Mouse (Mus musculus) gastrocnemius, adult 8-10 months (tissue): ENCODE measurements at regions not wholly inside any gene's neighbourhood (a gene's known extent, or its start where the extent isn't known, plus 50 kb on each side); places are given as distances from the start of the nearest gene placed in this dataset.

Experiments used
- DNase-seq, 2 experiments: peaks; one replicate each; pipeline ENCODE4 v3.0.0; 2022; ENCODE audit warnings: low spot score in 2 of 2

GRCm38 (mm10) chr7:72501431-72501830 is 195.0 kb upstream of the Mctp2 start:
- no peak for DNase-seq

GRCm38 (mm10) chr7:72503756-72504155 is 197.3 kb upstream of the Mctp2 start:
- DNase-seq = no peak

DNA sequence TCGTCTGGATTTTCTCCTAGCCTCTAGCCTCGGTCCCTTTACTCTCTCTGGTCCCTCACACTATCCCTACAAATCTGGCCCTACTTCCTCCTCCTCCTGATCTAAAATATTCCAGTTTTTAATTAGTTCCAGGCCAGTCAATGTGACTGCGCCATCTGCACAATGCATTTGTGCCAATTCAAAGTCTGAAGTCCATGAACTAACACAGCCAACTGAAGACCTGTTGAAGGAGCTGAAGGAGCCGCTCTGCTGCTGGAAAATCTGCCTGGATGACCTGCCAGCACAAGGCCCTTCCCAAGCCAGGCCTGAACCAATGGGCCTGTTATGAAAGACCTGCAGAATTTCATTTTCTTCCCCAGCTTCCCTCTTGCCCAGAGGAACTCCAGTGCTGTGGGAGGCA is 197.9 kb upstream of the Mctp2 start:
- peak in 1 of 2 experiments; percentile 38 for DNase-seq

DNA sequence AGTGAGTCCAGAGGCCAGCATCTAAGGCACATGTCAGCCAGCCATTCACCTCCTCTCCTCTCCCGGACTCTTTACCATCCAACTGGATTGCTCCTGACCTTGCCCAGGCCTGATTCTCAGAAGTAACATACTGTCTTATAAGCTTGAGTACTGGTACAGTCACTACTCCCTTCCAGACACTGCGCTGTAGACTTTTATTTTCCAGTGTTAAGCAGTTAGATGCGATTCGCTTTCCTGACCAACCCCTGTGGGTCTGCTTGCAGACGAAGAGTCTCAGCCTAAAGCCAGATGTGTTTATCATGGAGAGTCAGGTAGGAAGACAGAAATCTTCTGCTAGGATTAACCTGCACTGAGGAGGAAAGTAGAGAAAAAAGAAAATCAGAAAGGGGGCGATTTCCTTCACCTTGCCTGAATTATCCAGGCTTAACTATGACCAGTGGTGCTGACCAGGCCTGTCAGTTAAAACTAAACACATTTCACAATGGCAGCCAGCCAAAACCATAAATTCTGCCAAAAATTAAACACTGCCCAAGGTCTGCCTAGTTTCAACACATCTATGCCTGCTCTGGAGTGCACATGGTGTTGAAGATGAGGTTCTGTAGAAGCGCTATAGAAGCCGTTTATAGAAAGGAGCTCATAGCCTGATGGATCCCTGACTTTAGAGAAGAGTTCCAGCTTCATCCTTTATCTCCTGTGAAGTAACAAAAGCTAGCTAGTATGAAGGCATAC is 199.5 kb upstream of the Mctp2 start:
- DNase-seq = no peak

- no peak for DNase-seq
These were observed 201.5 kb upstream of the Mctp2 start for GRCm38 (mm10) chr7:72507946-72508345.

GRCm38 (mm10) chr7:72510116-72510515 is 203.7 kb upstream of the Mctp2 start:
- DNase-seq = no peak

GRCm38 (mm10) chr7:72513446-72513845 is 207.0 kb upstream of the Mctp2 start:
- DNase-seq = no peak

- no peak for DNase-seq
These were observed 208.4 kb upstream of the Mctp2 start for GRCm38 (mm10) chr7:72514851-72515250.

DNA sequence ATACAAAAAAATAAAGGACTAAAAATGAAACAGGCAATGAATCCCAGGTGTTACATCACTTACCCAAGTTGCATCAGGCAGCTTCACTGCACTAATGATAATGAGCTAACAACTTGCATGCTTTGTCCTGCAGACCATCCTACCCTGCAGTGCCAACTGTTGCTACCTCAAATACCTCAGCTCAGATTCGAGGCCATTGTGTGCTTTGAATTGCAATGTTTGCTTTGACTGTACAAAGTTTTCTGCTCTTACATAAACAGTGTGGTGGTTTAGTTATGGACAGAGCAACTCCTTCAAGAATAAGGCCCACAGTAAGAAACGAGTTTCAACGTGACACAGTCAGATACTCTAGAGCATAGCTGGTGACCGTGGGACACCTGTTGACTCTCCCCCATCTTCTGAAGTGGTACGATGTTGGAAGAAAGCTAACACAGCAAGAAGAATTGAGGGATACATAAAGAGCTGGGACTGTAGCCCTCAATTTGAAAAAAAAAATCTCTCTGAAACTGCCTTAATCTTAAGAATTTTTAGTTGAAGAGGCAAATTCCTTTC is 212.1 kb upstream of the Mctp2 start:
- no peak for DNase-seq

DNA sequence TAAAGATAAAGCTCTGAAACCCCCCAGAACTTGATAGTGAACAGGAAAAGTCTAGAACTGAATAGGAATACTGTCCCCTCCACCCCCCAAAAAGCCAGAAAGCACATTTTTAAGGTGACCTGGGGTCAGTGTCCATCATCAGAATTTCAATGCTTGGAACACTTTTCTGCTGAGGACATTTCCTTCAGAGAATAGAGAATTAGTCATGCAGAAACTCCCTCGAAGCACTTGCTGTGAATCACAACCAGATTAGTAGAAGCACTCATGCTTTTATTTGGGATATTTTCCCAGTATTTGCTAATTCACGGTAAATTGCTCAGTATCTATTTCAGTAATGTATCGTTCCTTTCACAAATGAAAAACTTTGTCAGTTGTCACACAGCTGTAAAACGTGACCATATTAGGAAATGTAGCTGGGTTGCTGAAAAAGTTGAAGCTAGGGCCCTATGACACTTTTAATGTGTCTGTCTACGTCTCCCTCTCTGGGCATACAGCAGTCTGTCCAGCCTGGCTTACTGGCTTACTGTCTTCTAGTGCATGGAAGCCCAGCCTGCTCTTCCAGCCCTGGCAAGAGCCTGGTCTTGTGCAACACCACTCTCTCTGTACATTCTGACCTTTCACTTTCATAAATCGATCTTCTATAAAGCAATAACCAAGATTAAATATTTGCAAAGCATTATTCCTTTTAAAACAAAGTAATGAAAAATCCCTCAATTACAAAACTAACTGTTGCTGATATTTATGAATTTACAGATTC is 213.1 kb upstream of the Mctp2 start:
- no peak for DNase-seq

DNA sequence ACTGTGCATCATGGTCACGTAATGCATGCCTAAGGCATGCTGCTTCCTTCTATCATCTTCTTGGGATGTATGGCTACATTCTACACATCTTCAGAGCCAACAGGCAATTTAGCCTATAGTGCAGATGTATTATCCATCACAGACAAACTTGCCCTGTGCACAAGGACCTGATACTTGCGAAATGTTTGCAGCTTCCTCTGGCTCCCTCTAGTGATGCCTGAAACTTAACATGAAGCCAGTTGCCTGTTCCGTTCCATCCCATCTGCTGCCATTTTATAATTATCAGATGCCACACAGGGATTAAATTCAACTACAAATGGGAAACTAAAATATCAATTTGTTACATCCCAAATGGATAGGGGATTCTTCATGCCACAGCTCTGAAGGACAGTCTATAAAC is 222.5 kb upstream of the Mctp2 start:
- no peak for DNase-seq

GRCm38 (mm10) chr7:72538288-72538687 is 231.9 kb upstream of the Mctp2 start:
- no peak for DNase-seq

GRCm38 (mm10) chr7:72539915-72540314 is 233.5 kb upstream of the Mctp2 start:
- DNase-seq = no peak

DNA sequence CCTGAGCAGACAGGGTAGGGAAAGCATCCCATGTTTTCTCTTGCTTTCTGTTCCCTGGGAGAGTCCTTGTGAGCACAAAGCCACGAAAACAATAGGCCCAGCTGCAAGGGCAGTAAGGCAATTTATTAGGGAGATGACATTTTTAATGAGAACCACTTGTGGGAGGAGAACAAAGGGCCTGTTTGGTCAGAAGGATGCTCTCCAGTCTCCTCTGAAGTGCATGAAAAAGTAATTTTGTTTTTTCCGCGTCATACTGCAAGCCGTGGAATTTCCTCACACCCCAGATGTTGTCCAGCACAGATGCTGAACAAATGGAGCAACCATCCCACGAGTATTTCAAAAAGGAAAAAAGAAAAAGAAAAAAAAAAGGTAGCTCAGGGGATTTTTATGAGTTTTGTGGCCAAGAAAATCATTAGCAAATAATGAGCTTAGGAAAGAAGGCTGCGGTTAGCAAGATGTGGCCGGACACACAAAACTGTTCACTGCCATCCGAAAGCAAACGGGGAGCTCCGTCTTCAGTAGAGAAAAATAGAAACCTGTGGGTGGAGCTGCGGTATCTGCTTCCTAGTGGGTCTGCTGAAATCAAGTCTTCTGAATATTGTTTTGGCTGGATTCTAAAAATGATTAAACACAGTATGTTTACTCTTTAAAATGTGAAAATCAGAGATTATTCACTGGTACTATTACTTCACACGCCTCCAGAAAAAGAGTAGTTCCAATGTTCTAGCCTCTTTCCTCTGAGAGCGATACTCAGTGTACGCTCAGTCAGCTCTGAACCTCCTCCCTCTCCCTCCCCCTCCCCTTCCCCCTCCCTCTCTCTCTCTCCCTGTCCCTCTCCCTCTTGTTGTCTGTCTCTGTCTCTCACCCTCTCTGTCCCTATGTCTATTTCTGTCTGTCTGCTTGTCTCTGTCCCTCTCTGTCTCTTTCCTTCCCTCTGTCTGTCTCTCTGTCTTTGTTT is 235.4 kb upstream of the Mctp2 start:
- DNase-seq = peak; percentile 19 to 36

DNA sequence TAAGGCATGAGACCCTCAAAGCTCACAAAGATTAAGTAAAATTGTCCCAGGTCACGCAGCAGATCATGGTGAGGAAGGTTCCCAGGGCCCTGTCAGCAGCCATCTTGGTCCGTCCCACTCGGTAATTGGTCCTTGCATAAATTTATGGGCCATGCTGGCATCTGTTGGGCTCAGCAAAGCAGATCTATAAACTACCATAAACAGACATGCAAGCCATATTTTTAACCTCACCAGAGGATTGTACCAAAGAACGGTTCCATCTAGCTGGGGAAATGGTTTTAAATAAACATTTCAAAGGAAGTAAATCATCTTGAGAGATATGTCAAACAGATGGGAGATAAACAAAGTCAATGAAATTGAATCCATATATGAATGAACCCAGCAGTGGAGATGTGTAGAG is 237.1 kb upstream of the Mctp2 start:
- no peak for DNase-seq

GRCm38 (mm10) chr7:72543946-72544345 is 237.5 kb upstream of the Mctp2 start:
- no peak for DNase-seq

DNA sequence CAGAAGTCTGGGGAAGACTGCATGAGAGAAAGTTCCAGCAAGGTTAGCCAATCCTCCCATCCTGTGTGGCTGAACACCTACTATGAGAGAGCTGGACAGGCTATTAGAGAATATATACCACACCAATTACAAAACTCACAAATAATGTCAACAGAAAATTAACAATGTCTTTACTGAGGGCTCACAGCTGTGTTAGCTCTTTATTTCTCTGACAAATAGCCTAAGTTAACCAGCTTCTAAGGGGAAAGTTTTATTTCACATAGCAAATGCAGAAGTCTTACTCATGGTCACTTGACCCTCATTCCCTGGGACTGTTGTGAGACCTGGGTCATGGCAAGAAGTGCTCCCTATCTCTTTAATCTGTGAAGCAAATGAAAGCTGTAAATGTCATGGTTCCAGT is 261.0 kb upstream of the Mctp2 start:
- DNase-seq = no peak

- DNase-seq = no peak
These were observed 262.8 kb upstream of the Mctp2 start for GRCm38 (mm10) chr7:72569177-72569576.

DNA sequence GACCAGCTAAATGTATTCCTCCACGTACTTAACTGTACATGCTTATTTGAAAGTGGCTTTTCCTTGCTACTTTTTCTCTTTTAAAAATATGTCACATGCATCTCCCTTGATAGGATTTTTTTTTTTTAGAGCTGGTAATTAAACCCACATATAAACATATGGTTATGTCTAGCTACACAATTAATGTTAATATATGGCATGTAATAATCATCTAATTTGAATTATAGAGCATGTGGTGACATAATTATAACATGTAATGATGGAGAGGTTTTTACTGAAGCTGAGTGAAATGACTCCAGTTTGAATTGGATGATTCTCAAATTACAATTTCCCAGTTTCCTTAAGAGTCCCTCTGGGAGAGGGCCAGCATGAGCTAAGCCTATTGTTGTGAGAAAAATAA is 267.9 kb upstream of the Mctp2 start:
- DNase-seq = no peak

DNA sequence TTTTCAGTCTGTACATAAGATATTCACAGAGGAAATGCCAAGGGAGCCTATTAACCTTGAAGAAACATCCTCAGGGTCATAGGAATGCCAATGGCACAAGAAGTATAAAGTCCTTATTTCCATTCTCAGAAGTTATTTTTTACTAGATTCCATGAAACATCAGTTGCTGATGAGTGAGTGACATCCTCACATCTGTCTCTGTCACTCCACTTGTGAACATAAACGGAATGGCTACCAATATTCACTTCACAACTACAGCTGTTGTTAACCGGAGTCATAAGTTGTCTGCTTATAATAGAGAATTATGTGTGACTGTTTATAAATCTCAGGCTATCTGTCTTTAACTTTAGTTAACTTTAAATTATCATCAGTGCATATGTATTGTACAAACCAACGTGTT is 278.0 kb upstream of the Mctp2 start:
- DNase-seq = no peak

- DNase-seq = peak; percentile 14 to 45
These were observed 282.8 kb upstream of the Mctp2 start for GRCm38 (mm10) chr7:72589241-72589668.
